Mouse (Mus musculus) cerebellum, adult 11 months (tissue): ENCODE data around the gene Klhdc2.

Source experiments
- DNase-seq: peaks from one replicate; pipeline ENCODE4 v3.0.0; 2022

Gene Klhdc2

GRCm38 (mm10) chr12:69296511-69297410 is at the start of gene Klhdc2:
TSS of gene Klhdc2 (plus strand) at chr12:69296681.
- peak; percentile 86 for DNase-seq

- DNase-seq: no peak
Measured at GRCm38 (mm10) chr12:69249766-69250165, 46.7 kb upstream of the Klhdc2 start.

- DNase-seq: no peak
Measured at GRCm38 (mm10) chr12:69250756-69251155, 45.7 kb upstream of the Klhdc2 start.

- no peak for DNase-seq
Measured at GRCm38 (mm10) chr12:69253806-69254205, 42.7 kb upstream of the Klhdc2 start.

GRCm38 (mm10) chr12:69257836-69258235 is 38.6 kb upstream of the Klhdc2 start:
- no peak for DNase-seq

GRCm38 (mm10) chr12:69262251-69262650 is 34.2 kb upstream of the Klhdc2 start:
- no peak for DNase-seq

GRCm38 (mm10) chr12:69265031-69265430 is 31.4 kb upstream of the Klhdc2 start:
- DNase-seq: no peak

GRCm38 (mm10) chr12:69267956-69268632 is 28.4 kb upstream of the Klhdc2 start:
- DNase-seq: no peak

- no peak for DNase-seq
Measured at GRCm38 (mm10) chr12:69268956-69269355, 27.5 kb upstream of the Klhdc2 start.

- DNase-seq: no peak
Measured at GRCm38 (mm10) chr12:69279931-69280469, 16.5 kb upstream of the Klhdc2 start.

- no peak for DNase-seq
Measured at GRCm38 (mm10) chr12:69280915-69281314, 15.6 kb upstream of the Klhdc2 start.

GRCm38 (mm10) chr12:69283146-69283545 is 13.3 kb upstream of the Klhdc2 start:
- DNase-seq: no peak

- DNase-seq: no peak
Measured at GRCm38 (mm10) chr12:69287535-69287934, 8.9 kb upstream of the Klhdc2 start.

- DNase-seq: no peak
Measured at GRCm38 (mm10) chr12:69288699-69289098, 7.8 kb upstream of the Klhdc2 start.

- no peak for DNase-seq
Measured at GRCm38 (mm10) chr12:69292401-69292800, 4.1 kb upstream of the Klhdc2 start.

- no peak for DNase-seq
Measured at GRCm38 (mm10) chr12:69293815-69294214, 2.7 kb upstream of the Klhdc2 start.

GRCm38 (mm10) chr12:69294936-69295335 is 1.5 kb upstream of the Klhdc2 start:
- no peak for DNase-seq

GRCm38 (mm10) chr12:69295651-69296050 is 830 bp upstream of the Klhdc2 start:
- peak; percentile 22 for DNase-seq

GRCm38 (mm10) chr12:69297411-69298150 is 1.1 kb downstream of the Klhdc2 start:
- no peak for DNase-seq

GRCm38 (mm10) chr12:69298281-69298680 is 1.8 kb downstream of the Klhdc2 start:
- no peak for DNase-seq

GRCm38 (mm10) chr12:69299231-69299630 is 2.8 kb downstream of the Klhdc2 start:
- no peak for DNase-seq

GRCm38 (mm10) chr12:69299831-69300230 is 3.4 kb downstream of the Klhdc2 start:
- no peak for DNase-seq

- DNase-seq: no peak
Measured at GRCm38 (mm10) chr12:69300391-69300790, 3.9 kb downstream of the Klhdc2 start.
